Mouse (Mus musculus): ENCODE data around the gene Spint3.

- TF ChIP-seq CTCF (IDR thresholded peaks at IDR 0.05; ENCODE audit: low read depth) (no peak), EP300 (IDR thresholded peaks at IDR 0.05; ENCODE audit: low read depth) (no peak)
Observed at GRCm38 (mm10) chr2:164522280-164522679, 51.0 kb downstream of the Spint3 start.
